Mouse (Mus musculus) liver, adult 2 months (tissue): Measurements from ENCODE around the gene Olfr718-ps1. TPM values are rescaled to one million over a fixed set of nuclear protein-coding genes. Genes with fewer than 3 reads are reported as not detected.
"Not testable (repeated sequence)": the region's sequence is repeated elsewhere in the genome, so short reads cannot be mapped to it uniquely, and the experiment has no call there.

Experiments used
- DNase-seq: peaks from one replicate; pipeline ENCODE4 v3.0.0-alpha.2; 2011; ENCODE audit warnings: low read depth, low spot score; ENCODE audit errors: extremely low read depth
- H3K27ac ChIP-seq: fragments of 200-500 bp; replicated peaks from 2 replicates; pipeline ENCODE4 v1.5.1; 2012; ENCODE audit warnings: low read depth, mild to moderate bottlenecking, control low read depth, inconsistent platforms, low read length; ENCODE audit not compliant: insufficient read depth
- H3K27me3 ChIP-seq: fragments of 200-500 bp; 2 replicates; pipeline ENCODE4 v1.6.1; 2012; ENCODE audit warnings: mild to moderate bottlenecking, moderate library complexity, low read length, inconsistent platforms; ENCODE audit not compliant: control insufficient read depth, insufficient read depth
- H3K36me3 ChIP-seq: fragments of 200-500 bp; 2 replicates; pipeline ENCODE4 v1.6.1; 2012; ENCODE audit warnings: low read length, inconsistent platforms; ENCODE audit not compliant: control insufficient read depth, insufficient read depth
- H3K4me1 ChIP-seq: fragments of 200-500 bp; 2 replicates; pipeline ENCODE4 v1.6.1; 2011; ENCODE audit warnings: low read length; ENCODE audit not compliant: control insufficient read depth, insufficient read depth
- H3K4me3 ChIP-seq: fragments of 200-500 bp; 2 replicates; pipeline ENCODE4 v1.5.1; 2011; ENCODE audit warnings: low read depth, mild to moderate bottlenecking, control low read depth, low read length, moderate library complexity; ENCODE audit not compliant: insufficient read depth
- H3K79me2 ChIP-seq: fragments of 200-500 bp; 2 replicates; pipeline ENCODE4 v1.6.1; 2012; ENCODE audit warnings: inconsistent platforms, mild to moderate bottlenecking, low read length, moderate library complexity; ENCODE audit not compliant: control insufficient read depth, insufficient read depth
- H3K9ac ChIP-seq: fragments of 200-500 bp; 2 replicates; pipeline ENCODE4 v1.6.1; 2012; ENCODE audit warnings: low read depth, mild to moderate bottlenecking, control low read depth, inconsistent platforms, low read length
- CTCF ChIP-seq: fragments of 200-500 bp; IDR thresholded peaks from 2 replicates; pipeline ENCODE4 v1.5.1; 2011; ENCODE audit warnings: low read depth, low read length, control low read depth
- POLR2A ChIP-seq: fragments of 200-500 bp; IDR thresholded peaks from 2 replicates; pipeline ENCODE4 v1.6.1; 2011; ENCODE audit warnings: low read length, control low read depth; ENCODE audit not compliant: insufficient read depth; ENCODE audit errors: extremely low read depth
- WGBS: fragments of 180-500 bp; shearing (Covaris S2); methylation state at CpG from one replicate; pipeline ENCODE4 v1.1.7; 2018; 5-methylcytosine and 5-hydroxymethylcytosine counted together
- polyA plus RNA-seq: library from polyadenylated mRNA; depleted of rRNA; stranded (reverse); fragments of >200 nt; gene quantifications from 2 replicates; pipeline ENCODE4 v1.2.3, GENCODE M21; 2012; rRNA removed
- total RNA-seq: library from RNA; depleted of rRNA; stranded (reverse); fragments of >200 nt; gene quantifications from 2 replicates; pipeline ENCODE4 v1.2.3, GENCODE M21; 2014; rRNA removed

Olfr718-ps1 gene
- total RNA-seq (not detected in 2 replicates), polyA plus RNA-seq (not detected in 2 replicates)

DNA sequence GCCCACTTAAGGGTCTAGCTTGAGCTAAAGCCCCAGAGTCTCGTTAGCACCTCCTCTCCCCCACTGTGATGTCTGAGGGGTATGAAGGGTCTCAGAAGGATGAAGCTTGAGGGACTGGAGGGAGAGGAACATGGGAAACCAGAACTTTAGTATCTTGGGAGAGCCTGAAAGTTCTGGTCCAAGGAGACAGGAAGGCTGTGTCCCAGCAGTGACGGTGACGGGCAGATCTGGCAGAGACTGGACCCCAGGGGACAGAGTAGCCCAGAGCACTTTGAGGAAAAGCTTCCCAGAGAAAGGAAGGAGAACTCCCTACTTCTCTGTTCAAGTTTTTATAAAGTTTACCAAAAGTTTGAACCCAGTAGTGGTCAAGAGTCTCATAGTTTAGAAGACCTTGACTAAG lies at the start of gene Olfr718-ps1:
Gene Olfr718-ps1, minus strand, starts transcription at position 101 of the 400 bp plus-strand sequence.
- DNase-seq = no peak
- H3K36me3 ChIP-seq = no peaks in the 10 kb centered on the region
- no peaks in the 10 kb centered on the region for H3K27me3 ChIP-seq
- H3K79me2 ChIP-seq = no peaks in the 10 kb centered on the region
- no peak within 1 kb of the TSS for H3K4me3 ChIP-seq
- no peak within 1 kb of the TSS for H3K9ac ChIP-seq
- no peak within 1 kb of the TSS for H3K27ac ChIP-seq
- H3K4me1 ChIP-seq = no peaks in the 10 kb centered on the region
- no peak for TF ChIP-seq POLR2A
- no peak for TF ChIP-seq CTCF
- 71% methylated on average over 3 of the region's 3 CpGs for WGBS

DNA sequence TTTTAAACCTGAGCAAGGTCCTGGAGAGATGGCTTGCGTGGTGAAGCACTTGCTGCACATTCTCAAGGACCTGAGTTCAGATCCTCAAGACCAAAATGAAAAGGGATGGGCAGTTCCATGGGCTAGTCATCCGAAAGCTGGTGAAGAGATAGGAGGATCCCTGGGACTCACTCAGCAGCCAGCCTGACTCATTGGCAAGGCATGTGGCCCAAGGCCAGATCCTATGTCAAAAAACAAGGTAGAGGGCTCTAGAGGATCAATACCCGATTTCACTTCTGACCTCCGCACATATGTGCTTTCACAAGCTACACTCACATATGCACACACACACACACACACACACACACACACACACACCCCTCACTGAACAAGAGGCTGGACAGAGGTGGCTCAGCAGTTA lies 49.1 kb upstream of the Olfr718-ps1 start:
- Histone ChIP-seq H3K27ac (no peak overlapping the region), H3K27me3 (no peaks in the 10 kb centered on the region), H3K4me3 (no peak overlapping the region), H3K4me1 (no peaks in the 10 kb centered on the region), H3K36me3 (no peaks in the 10 kb centered on the region), H3K79me2 (no peaks in the 10 kb centered on the region), H3K9ac (no peak overlapping the region)
- 66% methylated on average over 4 of the region's 4 CpGs for WGBS
- TF ChIP-seq CTCF = no peak
- TF ChIP-seq POLR2A = no peak
- DNase-seq = no peak

DNA sequence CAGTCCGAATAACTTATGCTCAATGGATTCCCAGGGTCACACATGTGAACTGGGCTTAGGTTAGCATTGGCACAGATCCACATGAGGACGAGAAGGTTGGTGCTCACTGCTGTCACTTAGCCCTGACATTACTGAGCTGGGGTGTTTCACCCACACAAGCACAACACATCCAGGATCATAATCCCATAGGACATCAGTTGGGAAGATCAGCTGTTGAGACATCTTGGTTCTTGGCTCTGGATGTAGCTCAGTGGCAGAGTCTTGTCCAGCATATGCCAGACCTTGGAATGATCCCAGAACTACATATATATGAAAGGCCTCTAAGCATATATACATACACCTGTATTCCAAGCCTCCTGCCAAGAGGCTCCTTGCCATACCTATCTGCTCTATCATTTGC lies 47.8 kb upstream of the Olfr718-ps1 start:
- Histone ChIP-seq H3K79me2 (no peaks in the 10 kb centered on the region), H3K4me1 (no peaks in the 10 kb centered on the region), H3K9ac (no peak overlapping the region), H3K27me3 (no peaks in the 10 kb centered on the region), H3K36me3 (no peaks in the 10 kb centered on the region), H3K4me3 (no peak overlapping the region), H3K27ac (no peak overlapping the region)
- WGBS = 47% methylated on average over 2 of the region's 2 CpGs
- TF ChIP-seq POLR2A (no peak), CTCF (no peak)
- no peak for DNase-seq

- 55% methylated on average over 8 of the region's 8 CpGs for WGBS
- not testable (repeated sequence) for H3K79me2 ChIP-seq, DNase-seq, H3K9ac ChIP-seq, H3K27ac ChIP-seq, H3K36me3 ChIP-seq, H3K4me3 ChIP-seq, H3K27me3 ChIP-seq, H3K4me1 ChIP-seq
Measured at GRCm38 (mm10) chr5:143194747-143195146, 47.4 kb upstream of the Olfr718-ps1 start.

GRCm38 (mm10) chr5:143192806-143193205 lies 45.4 kb upstream of the Olfr718-ps1 start:
- TF ChIP-seq CTCF (no peak), POLR2A (no peak)
- 87% methylated on average over 8 of the region's 8 CpGs for WGBS
- no peaks in the 10 kb centered on the region for H3K79me2 ChIP-seq
- no peak overlapping the region for H3K27ac ChIP-seq
- no peaks in the 10 kb centered on the region for H3K36me3 ChIP-seq
- H3K9ac ChIP-seq = no peak overlapping the region
- H3K27me3 ChIP-seq = no peaks in the 10 kb centered on the region
- no peak overlapping the region for H3K4me3 ChIP-seq
- no peaks in the 10 kb centered on the region for H3K4me1 ChIP-seq
- no peak for DNase-seq

DNA sequence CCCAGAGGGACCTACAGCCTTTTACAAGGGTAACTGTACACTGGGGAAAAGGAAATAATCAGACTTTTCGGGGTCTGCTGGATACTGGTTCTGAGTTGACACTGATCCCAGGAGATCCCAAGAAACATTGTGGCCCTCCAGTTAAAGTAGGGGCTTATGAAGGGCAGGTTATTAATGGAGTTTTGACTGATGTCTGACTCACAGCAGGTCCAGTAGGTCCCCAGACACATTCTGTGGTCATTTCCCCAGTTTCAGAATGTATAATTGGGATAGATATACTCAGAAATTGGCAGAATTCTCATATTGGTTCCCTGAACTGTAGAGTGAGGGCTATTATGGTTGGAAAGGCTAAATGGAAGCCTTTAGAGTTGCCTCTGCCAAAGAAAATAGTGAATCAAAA lies 40.6 kb upstream of the Olfr718-ps1 start:
- not testable (repeated sequence) for H3K4me3 ChIP-seq, H3K4me1 ChIP-seq, DNase-seq, H3K27ac ChIP-seq, H3K27me3 ChIP-seq, H3K79me2 ChIP-seq, H3K9ac ChIP-seq, H3K36me3 ChIP-seq
- 80% methylated on average over 1 of the region's 1 CpGs for WGBS
